Mouse (Mus musculus) limb, embryonic 11.5 days (tissue): Measurements from ENCODE around the gene Fuk. TPM values are rescaled to one million over a fixed set of nuclear protein-coding genes. Genes with fewer than 3 reads are reported as not detected.
A peak's percentile ranks its signal among the peaks of the same experiment; 100 is the strongest.

Source experiments
- ATAC-seq: fragments of 200-750 bp; cut with Nextera tagmentation; 2 replicates; pipeline ENCODE4 v1.8.0; 2017; ENCODE audit warnings: low read depth; ENCODE audit not compliant: insufficient number of reproducible peaks, low FRiP score, low TSS enrichment
- DNase-seq: peaks from one replicate; pipeline ENCODE4 v3.0.0-alpha.2; 2015; ENCODE audit warnings: low spot score
- H3K27ac ChIP-seq: fragments of 300-500 bp; sonication (generic); replicated peaks from 2 replicates; pipeline ENCODE4 v1.5.1; 2014; ENCODE audit warnings: low read depth, mild to moderate bottlenecking, low read length
- H3K27me3 ChIP-seq: fragments of 300-500 bp; sonication (generic); 2 replicates; pipeline ENCODE4 v1.6.1; 2014; ENCODE audit warnings: mild to moderate bottlenecking, low read length, mixed read lengths; ENCODE audit not compliant: control insufficient read depth, insufficient read depth
- H3K36me3 ChIP-seq: fragments of 300-500 bp; sonication (generic); 2 replicates; pipeline ENCODE4 v1.6.1; 2014; ENCODE audit warnings: mild to moderate bottlenecking, low read length, moderate library complexity, mixed read lengths; ENCODE audit not compliant: control insufficient read depth, insufficient read depth
- H3K4me1 ChIP-seq: fragments of 300-500 bp; sonication (generic); 2 replicates; pipeline ENCODE4 v1.6.1; 2014; ENCODE audit warnings: low read length, mixed read lengths; ENCODE audit not compliant: control insufficient read depth, insufficient read depth
- H3K4me2 ChIP-seq: fragments of 300-500 bp; sonication (generic); 2 replicates; pipeline ENCODE4 v1.6.1; 2014; ENCODE audit warnings: low read depth, mild to moderate bottlenecking, moderate library complexity; ENCODE audit not compliant: severe bottlenecking
- H3K4me3 ChIP-seq: fragments of 300-500 bp; sonication (generic); 2 replicates; pipeline ENCODE4 v1.5.1; 2014; ENCODE audit warnings: low read depth, low read length
- H3K9ac ChIP-seq: fragments of 300-500 bp; sonication (generic); 2 replicates; pipeline ENCODE4 v1.6.1; 2014; ENCODE audit warnings: mild to moderate bottlenecking, low read length
- H3K9me3 ChIP-seq: fragments of 300-500 bp; sonication (generic); 2 replicates; pipeline ENCODE4 v1.6.1; 2016; ENCODE audit warnings: low read length; ENCODE audit not compliant: control insufficient read depth
- WGBS: fragments of 180-500 bp; shearing (Covaris S2); extraction: QIAGEN DNeasy Blood & Tissue Kit; methylation state at CpG from one replicate; pipeline ENCODE4 v1.1.7; 2014; 5-methylcytosine and 5-hydroxymethylcytosine counted together
- polyA plus RNA-seq: library from polyadenylated mRNA; unstranded; fragments of >200 nt; fragmentation: Nextera tagmentation; extraction: Ambion mirVana; gene quantifications from 2 replicates; pipeline ENCODE4 v1.2.1, GENCODE M21; 2014

Fuk gene
- 10.2 and 10.7 TPM in 2 replicates for polyA plus RNA-seq

DNA sequence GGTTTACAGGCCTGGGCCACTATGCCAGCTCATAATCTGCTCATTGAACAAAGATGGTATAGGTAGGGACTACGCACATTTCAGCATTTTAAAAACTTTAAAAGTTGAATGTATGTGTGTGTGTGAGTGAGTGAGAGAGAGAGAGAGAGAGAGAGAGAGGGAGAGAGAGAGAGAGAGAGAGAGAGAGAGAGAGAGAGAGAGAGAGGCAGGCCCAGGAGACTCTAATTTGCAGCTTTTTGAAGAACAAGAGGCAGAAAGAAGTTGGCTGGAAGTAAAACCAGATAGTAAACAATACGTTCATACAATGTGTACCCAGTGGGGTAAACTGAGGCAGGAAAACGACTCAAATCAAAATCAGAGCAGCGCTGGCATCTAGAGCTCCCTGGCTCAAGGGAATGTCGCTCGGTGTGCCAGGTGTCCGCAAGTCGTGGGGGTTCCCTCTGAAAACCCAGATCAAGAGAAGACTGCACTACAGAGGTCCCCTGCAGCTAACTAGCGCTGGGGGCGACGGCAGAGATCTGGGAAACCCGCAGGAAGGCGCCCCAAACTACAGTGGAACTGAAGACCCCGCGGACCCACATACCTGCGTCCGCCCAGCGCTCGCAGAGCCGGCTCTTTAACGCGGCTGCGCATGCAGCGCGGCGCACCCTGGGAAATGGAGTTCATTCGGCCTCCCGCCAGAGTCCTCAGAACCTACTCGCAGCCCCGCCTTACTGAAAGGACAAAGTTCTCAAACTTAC, at the start of gene Fuk:
TSS of gene Fuk (minus strand) at position 650 of the 740 bp plus-strand sequence.
- Histone ChIP-seq H3K9ac (peak within 1 kb of the TSS; percentile 84), H3K4me1 (no peaks in the 10 kb centered on the region), H3K4me2 (peak within 1 kb of the TSS; percentile 58), H3K4me3 (peak within 1 kb of the TSS; percentile 76), H3K27ac (no peak within 1 kb of the TSS), H3K36me3 (no peaks in the 10 kb centered on the region), H3K9me3 (no peaks in the 10 kb centered on the region), H3K27me3 (no peaks in the 10 kb centered on the region)
- DNase-seq = peak; percentile 87
- 3% methylated on average over 30 of the region's 30 CpGs for WGBS
- ATAC-seq = peak; percentile 85

DNA sequence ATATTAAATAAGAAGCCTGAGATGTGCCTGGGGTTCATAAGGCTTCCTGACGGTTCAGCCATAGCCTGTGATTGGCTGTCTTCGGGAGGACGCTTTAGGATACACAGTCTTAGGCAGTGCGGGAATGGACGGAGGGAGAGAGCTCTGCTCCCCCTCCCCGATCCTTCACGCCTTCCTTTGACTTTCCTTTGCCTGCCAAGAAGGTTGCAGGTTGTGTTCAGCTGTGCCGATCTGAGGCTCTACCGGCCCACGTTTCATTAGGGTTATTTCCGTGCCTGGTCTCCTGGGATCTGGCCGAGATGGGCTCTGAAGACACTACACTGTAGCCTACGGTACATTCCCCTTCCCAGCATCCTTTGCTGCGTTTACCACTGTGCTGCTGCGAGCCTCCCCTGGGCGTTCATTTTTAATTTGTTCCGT, 47.8 kb upstream of the Fuk start:
- no peaks in the 10 kb centered on the region for H3K9me3 ChIP-seq
- H3K4me3 ChIP-seq = no peak overlapping the region
- H3K27ac ChIP-seq = no peak overlapping the region
- no peak overlapping the region for H3K4me2 ChIP-seq
- no peak for ATAC-seq
- H3K4me1 ChIP-seq = no peaks in the 10 kb centered on the region
- H3K36me3 ChIP-seq = peaks cover 9% of the 10 kb centered on the region
- H3K27me3 ChIP-seq = no peaks in the 10 kb centered on the region
- no peak overlapping the region for H3K9ac ChIP-seq
- DNase-seq = no peak
- 87% methylated on average over 17 of the region's 17 CpGs for WGBS

DNA sequence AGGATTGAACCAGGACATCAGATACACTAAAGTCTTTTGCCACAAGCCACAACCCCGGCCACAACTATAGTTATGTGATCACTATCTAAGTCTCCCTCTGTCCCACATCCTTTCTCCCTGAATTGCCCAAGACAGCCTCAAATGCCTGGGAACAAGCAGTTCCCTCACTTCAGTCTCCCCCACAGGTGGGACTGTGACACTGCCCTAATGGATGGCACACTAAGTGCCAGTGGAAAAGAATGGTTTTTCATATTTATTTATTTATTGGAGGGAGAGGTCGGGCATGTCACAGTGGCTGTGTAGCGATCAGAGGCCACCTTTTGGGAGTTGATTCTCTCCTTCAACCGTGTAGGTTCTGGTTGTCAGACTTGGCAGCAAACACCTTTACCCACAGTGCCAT, 43.4 kb upstream of the Fuk start:
- DNase-seq (no peak), ATAC-seq (no peak)
- no peaks in the 10 kb centered on the region for H3K9me3 ChIP-seq
- H3K27ac ChIP-seq = no peak overlapping the region
- peaks cover 2% of the 10 kb centered on the region for H3K36me3 ChIP-seq
- no peaks in the 10 kb centered on the region for H3K27me3 ChIP-seq
- no peak overlapping the region for H3K4me2 ChIP-seq
- H3K4me3 ChIP-seq = no peak overlapping the region
- no peak overlapping the region for H3K9ac ChIP-seq
- WGBS = 87% methylated on average over 4 of the region's 4 CpGs
- no peaks in the 10 kb centered on the region for H3K4me1 ChIP-seq

DNA sequence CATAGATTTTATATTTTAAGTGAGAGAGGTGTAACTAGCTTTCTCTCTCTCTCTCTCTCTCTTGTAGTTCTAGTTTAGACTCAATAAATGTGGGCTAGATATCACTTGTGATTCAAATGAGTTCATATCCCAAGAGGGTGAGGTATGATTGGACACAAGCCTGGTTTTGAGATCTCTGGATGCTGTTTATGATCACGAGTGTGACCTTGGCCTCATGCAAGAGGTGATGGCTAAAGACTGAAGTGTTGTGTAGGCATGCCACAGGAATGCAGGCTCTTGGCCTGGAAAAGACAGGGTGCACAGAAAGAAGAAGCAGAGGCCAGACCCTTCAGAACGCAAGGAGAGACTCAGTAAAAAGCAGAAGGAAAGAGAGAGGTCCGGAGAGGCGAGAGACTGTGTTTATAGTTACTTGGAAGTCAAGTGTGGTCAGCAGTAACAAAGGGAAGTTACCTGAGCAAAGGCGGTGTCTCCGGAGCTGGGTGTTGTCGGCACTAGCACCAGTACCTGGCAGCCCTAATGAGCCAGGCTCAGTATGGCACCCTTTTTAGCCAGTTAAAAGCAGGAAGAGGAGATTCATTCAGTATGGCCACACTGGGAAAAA, 42.1 kb upstream of the Fuk start:
- 90% methylated on average over 7 of the region's 7 CpGs for WGBS
- ATAC-seq (no peak), DNase-seq (no peak)
- Histone ChIP-seq H3K4me1 (no peaks in the 10 kb centered on the region), H3K27me3 (no peaks in the 10 kb centered on the region), H3K4me3 (no peak overlapping the region), H3K9ac (no peak overlapping the region), H3K36me3 (peaks cover 2% of the 10 kb centered on the region), H3K27ac (no peak overlapping the region), H3K4me2 (no peak overlapping the region), H3K9me3 (no peaks in the 10 kb centered on the region)

DNA sequence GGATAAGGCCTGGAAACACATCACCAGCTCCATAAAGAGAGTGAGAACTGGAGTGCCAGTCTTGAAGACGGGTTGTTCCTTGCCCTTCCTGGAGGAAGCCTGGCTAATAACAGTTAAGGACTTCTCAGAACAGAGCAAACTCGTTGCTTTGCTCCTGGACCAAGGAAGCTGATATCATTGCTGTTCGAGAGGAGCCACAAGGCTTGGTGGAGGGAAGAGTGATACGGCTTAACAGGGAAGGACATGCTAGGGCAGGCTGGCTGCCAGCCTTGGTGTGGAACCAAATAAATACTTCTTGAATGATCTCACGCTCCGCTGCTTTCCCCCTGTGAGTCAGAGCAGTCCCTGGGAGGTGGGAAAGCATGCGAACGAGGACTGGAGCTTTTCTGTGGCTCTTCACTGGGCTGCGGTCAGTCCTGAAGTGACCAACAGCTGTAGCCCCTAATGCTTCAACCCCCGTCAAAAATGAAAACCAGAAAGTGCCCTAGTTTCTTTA, 39.2 kb upstream of the Fuk start:
- no peaks in the 10 kb centered on the region for H3K4me1 ChIP-seq
- no peak overlapping the region for H3K4me3 ChIP-seq
- no peak overlapping the region for H3K27ac ChIP-seq
- peaks cover 2% of the 10 kb centered on the region for H3K36me3 ChIP-seq
- DNase-seq (no peak), ATAC-seq (no peak)
- WGBS = 88% methylated on average over 10 of the region's 10 CpGs
- H3K4me2 ChIP-seq = no peak overlapping the region
- no peaks in the 10 kb centered on the region for H3K27me3 ChIP-seq
- H3K9me3 ChIP-seq = no peaks in the 10 kb centered on the region
- H3K9ac ChIP-seq = no peak overlapping the region

DNA sequence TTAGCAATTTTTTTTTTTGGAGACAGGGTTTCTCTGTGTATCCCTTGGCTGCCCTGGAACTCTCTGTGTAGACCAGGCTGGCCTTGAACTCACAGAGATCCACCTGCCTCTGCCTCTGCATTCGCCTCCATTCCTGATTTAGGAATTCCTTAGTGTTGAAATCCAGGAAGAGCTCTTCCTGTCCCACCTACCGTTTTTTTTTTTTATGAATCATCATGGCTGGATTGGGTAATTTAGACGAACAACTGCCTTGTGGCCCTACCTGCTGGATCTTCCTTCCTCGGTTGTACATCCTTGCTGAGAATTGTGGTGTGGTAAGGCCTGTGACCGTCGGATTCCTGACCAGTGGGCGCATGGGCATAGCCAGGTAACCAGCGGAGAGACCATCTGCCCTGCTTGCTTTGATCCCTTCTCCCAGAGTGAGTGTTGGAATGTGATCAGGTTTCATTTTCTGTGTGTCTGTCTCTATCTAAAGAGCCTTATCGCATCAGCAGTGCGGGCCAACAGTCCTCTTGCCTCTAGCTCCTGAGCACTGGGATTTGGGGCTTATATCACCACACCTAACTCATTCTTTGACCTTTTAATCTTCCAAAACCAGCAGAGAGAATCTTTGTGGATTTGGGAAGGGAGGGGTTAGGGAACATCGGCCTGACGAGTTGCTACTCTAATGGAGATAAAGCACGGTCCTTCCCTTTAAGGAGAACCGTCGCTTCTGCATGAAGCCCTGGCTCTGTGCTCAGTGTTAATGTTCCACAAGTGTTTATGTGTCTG, 38.6 kb upstream of the Fuk start:
- no peaks in the 10 kb centered on the region for H3K4me1 ChIP-seq

DNA sequence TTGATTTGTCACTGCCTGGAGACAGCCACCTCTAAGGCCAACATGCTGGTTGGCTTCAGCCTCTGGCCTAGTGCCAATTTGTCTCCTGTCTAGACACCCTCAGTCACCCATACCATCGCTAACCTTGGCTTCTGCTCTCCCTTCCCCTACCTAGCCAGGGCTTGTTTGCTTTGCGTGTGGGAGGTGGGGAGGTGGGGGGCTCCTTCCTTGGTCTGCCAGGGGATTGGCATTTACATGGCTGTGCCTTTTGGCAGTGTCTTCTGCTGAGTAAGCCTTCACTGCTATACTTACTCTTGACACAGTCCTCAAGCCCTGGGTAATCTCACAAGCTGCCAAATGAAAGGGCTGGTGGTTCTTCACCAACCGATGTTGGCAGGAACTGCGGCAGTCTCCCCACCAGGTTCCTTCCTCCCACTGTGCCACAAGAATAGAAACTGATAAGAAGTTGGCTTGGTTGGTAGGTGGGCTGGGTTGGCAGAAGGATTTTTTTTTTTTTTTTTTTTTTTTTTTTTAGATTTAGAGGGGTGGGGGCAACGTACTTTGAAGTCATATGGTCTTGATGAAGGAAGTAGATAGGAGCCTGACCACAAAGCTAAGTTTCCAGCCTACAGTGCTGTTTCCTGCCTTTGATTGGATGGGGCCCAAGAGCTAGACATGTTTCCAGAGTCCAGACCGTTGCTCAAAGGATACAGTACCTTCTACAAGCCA, 36.7 kb upstream of the Fuk start:
- ATAC-seq (no peak), DNase-seq (no peak)
- 81% methylated on average over 6 of the region's 6 CpGs for whole genome bisulfite sequencing
- no peak overlapping the region for H3K4me3 ChIP-seq
- no peaks in the 10 kb centered on the region for H3K9me3 ChIP-seq
- H3K9ac ChIP-seq = no peak overlapping the region
- no peaks in the 10 kb centered on the region for H3K4me1 ChIP-seq
- H3K36me3 ChIP-seq = peaks cover 2% of the 10 kb centered on the region
- H3K27ac ChIP-seq = no peak overlapping the region
- no peaks in the 10 kb centered on the region for H3K27me3 ChIP-seq
- H3K4me2 ChIP-seq = no peak overlapping the region

More for the DNA sequence above, 38.6 kb upstream of the Fuk start:
- peaks cover 2% of the 10 kb centered on the region for H3K36me3 ChIP-seq
- H3K27me3 ChIP-seq = no peaks in the 10 kb centered on the region
- H3K9me3 ChIP-seq = no peaks in the 10 kb centered on the region
- no peak overlapping the region for H3K4me3 ChIP-seq
- 83% methylated on average over 15 of the region's 15 CpGs for WGBS
- H3K9ac ChIP-seq = no peak overlapping the region
- no peak overlapping the region for H3K4me2 ChIP-seq
- H3K27ac ChIP-seq = no peak overlapping the region
- no peak for ATAC-seq
- DNase-seq = no peak

DNA sequence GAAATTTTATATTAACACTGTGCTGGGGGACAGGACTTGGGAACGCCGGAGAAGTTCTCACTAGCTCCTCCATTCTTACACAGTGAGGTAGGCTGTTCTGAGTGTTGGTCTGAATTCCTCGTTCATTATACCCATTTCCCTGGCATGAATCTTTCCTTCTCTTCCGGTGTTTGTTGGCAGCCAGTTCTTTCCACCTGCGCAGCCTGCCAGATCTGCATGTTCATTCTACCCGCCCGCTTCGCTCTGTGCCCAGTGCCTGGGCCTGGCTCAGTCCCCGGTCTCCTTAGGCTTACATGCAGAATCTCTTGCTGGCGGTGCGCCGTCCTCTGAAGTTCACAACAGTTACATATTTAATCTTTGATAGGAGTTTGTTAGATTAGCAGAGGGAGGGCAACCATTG, 33.9 kb upstream of the Fuk start:
- Histone ChIP-seq H3K4me1 (no peaks in the 10 kb centered on the region), H3K27ac (no peak overlapping the region), H3K4me2 (no peak overlapping the region), H3K9me3 (no peaks in the 10 kb centered on the region), H3K27me3 (no peaks in the 10 kb centered on the region), H3K36me3 (no peaks in the 10 kb centered on the region; the same call in 1 of the 2 replicates), H3K4me3 (no peak overlapping the region), H3K9ac (no peak overlapping the region)
- ATAC-seq (no peak), DNase-seq (no peak)
- 96% methylated on average over 12 of the region's 12 CpGs for WGBS
